Mouse (Mus musculus): ENCODE data around the gene Zfp341. TPM values are rescaled to one million over a fixed set of nuclear protein-coding genes. Genes with fewer than 3 reads are reported as not detected.

Zfp341 gene
- polyA plus RNA-seq, 1 experiment from 2014 or later: 1.4 TPM

- WGBS: 40% methylated on average over 7 of the region's 7 CpGs
- Histone ChIP-seq H3K27me3 (ENCODE audit: insufficient read depth, poor library complexity, severe bottlenecking) (no peaks in the 10 kb centered on the region), H3K4me3 (no peak overlapping the region), H3K9me3 (no peaks in the 10 kb centered on the region), H3K4me1 (replicated peaks) (peaks cover 56% of the 10 kb centered on the region), H3K36me3 (no peaks in the 10 kb centered on the region), H3K27ac (peak overlapping the region; percentile 79)
- DNase-seq (ENCODE audit: low spot score): no peak
These were observed 38.8 kb upstream of the Zfp341 start for GRCm38 (mm10) chr2:154574271-154574670.

- H3K9me3 ChIP-seq: no peaks in the 10 kb centered on the region
- peaks cover 39% of the 10 kb centered on the region for H3K4me1 ChIP-seq (replicated peaks)
- H3K27me3 ChIP-seq (ENCODE audit: insufficient read depth, poor library complexity, severe bottlenecking): no peaks in the 10 kb centered on the region
- no peaks in the 10 kb centered on the region for H3K36me3 ChIP-seq
- WGBS: 28% methylated on average over 12 of the region's 12 CpGs
- H3K27ac ChIP-seq: peak overlapping the region; percentile 86
- DNase-seq (ENCODE audit: low spot score): peak; percentile 82
- peak overlapping the region; percentile 20; the same call in 1 of the 2 replicates for H3K4me3 ChIP-seq
These were observed 36.0 kb upstream of the Zfp341 start for GRCm38 (mm10) chr2:154576876-154577743.

- Histone ChIP-seq H3K27ac (peak overlapping the region; percentile 86), H3K9me3 (no peaks in the 10 kb centered on the region), H3K4me3 (peak overlapping the region; percentile 20; the same call in 1 of the 2 replicates), H3K36me3 (no peaks in the 10 kb centered on the region), H3K27me3 (ENCODE audit: insufficient read depth, poor library complexity, severe bottlenecking) (no peaks in the 10 kb centered on the region), H3K4me1 (replicated peaks) (peaks cover 39% of the 10 kb centered on the region)
- no peak for DNase-seq (ENCODE audit: low spot score)
- WGBS: 52% methylated on average over 6 of the region's 6 CpGs
These were observed 35.4 kb upstream of the Zfp341 start for GRCm38 (mm10) chr2:154577744-154578067.

GRCm38 (mm10) chr2:154580586-154580985 lies 32.5 kb upstream of the Zfp341 start:
- Histone ChIP-seq H3K36me3 (no peaks in the 10 kb centered on the region), H3K27ac (peak overlapping the region; percentile 74), H3K4me3 (no peak overlapping the region), H3K4me1 (replicated peaks) (peaks cover 50% of the 10 kb centered on the region), H3K27me3 (ENCODE audit: insufficient read depth, poor library complexity, severe bottlenecking) (no peaks in the 10 kb centered on the region), H3K9me3 (no peaks in the 10 kb centered on the region)
- no peak for DNase-seq (ENCODE audit: low spot score)
- WGBS: 81% methylated on average over 8 of the region's 8 CpGs

GRCm38 (mm10) chr2:154581421-154581820 lies 31.7 kb upstream of the Zfp341 start:
- no peak for DNase-seq (ENCODE audit: low spot score)
- H3K4me3 ChIP-seq: no peak overlapping the region
- H3K27me3 ChIP-seq (ENCODE audit: insufficient read depth, poor library complexity, severe bottlenecking): no peaks in the 10 kb centered on the region
- H3K36me3 ChIP-seq: no peaks in the 10 kb centered on the region
- H3K4me1 ChIP-seq (replicated peaks): peaks cover 49% of the 10 kb centered on the region
- H3K9me3 ChIP-seq: no peaks in the 10 kb centered on the region
- peak overlapping the region; percentile 74; the same call in 1 of the 2 replicates for H3K27ac ChIP-seq
- 88% methylated on average over 1 of the region's 1 CpGs for WGBS

GRCm38 (mm10) chr2:154583906-154584872 lies 28.9 kb upstream of the Zfp341 start:
- WGBS: 76% methylated on average over 15 of the region's 15 CpGs
- Histone ChIP-seq H3K4me1 (replicated peaks) (peaks cover 29% of the 10 kb centered on the region), H3K27me3 (ENCODE audit: insufficient read depth, poor library complexity, severe bottlenecking) (no peaks in the 10 kb centered on the region), H3K4me3 (no peak overlapping the region), H3K36me3 (peaks cover 3% of the 10 kb centered on the region; the same call in 1 of the 2 replicates), H3K27ac (peak overlapping the region; percentile 76), H3K9me3 (no peaks in the 10 kb centered on the region)
- no peak for DNase-seq (ENCODE audit: low spot score)

- Histone ChIP-seq H3K36me3 (peaks cover 3% of the 10 kb centered on the region; the same call in 1 of the 2 replicates), H3K27ac (peak overlapping the region; percentile 76), H3K9me3 (no peaks in the 10 kb centered on the region), H3K4me1 (replicated peaks) (peaks cover 29% of the 10 kb centered on the region), H3K27me3 (ENCODE audit: insufficient read depth, poor library complexity, severe bottlenecking) (no peaks in the 10 kb centered on the region), H3K4me3 (no peak overlapping the region)
- DNase-seq (ENCODE audit: low spot score): no peak
- 76% methylated on average over 17 of the region's 17 CpGs for WGBS
These were observed 28.0 kb upstream of the Zfp341 start for GRCm38 (mm10) chr2:154584931-154585601.

- WGBS: 68% methylated on average over 5 of the region's 5 CpGs
- peaks cover 25% of the 10 kb centered on the region for H3K4me1 ChIP-seq (replicated peaks)
- H3K4me3 ChIP-seq: no peak overlapping the region
- peak; percentile 48 for DNase-seq (ENCODE audit: low spot score)
- H3K36me3 ChIP-seq: peaks cover 3% of the 10 kb centered on the region; the same call in 1 of the 2 replicates
- no peak overlapping the region for H3K27ac ChIP-seq
- no peaks in the 10 kb centered on the region for H3K27me3 ChIP-seq (ENCODE audit: insufficient read depth, poor library complexity, severe bottlenecking)
- H3K9me3 ChIP-seq: no peaks in the 10 kb centered on the region
These were observed 26.7 kb upstream of the Zfp341 start for GRCm38 (mm10) chr2:154586405-154586804.

- H3K9me3 ChIP-seq: no peaks in the 10 kb centered on the region
- peaks cover 19% of the 10 kb centered on the region for H3K4me1 ChIP-seq (replicated peaks)
- H3K4me3 ChIP-seq: no peak overlapping the region
- H3K36me3 ChIP-seq: peaks cover 14% of the 10 kb centered on the region; the same call in 1 of the 2 replicates
- no peaks in the 10 kb centered on the region for H3K27me3 ChIP-seq (ENCODE audit: insufficient read depth, poor library complexity, severe bottlenecking)
- DNase-seq (ENCODE audit: low spot score): no peak
- 81% methylated on average over 4 of the region's 4 CpGs for WGBS
- no peak overlapping the region for H3K27ac ChIP-seq
These were observed 24.0 kb upstream of the Zfp341 start for GRCm38 (mm10) chr2:154589051-154589450.

- no peak overlapping the region for H3K27ac ChIP-seq
- no peaks in the 10 kb centered on the region for H3K27me3 ChIP-seq (ENCODE audit: insufficient read depth, poor library complexity, severe bottlenecking)
- no peak overlapping the region for H3K4me3 ChIP-seq
- H3K9me3 ChIP-seq: no peaks in the 10 kb centered on the region
- H3K36me3 ChIP-seq: peaks cover 16% of the 10 kb centered on the region; the same call in 1 of the 2 replicates
- WGBS: 86% methylated on average over 3 of the region's 3 CpGs
- no peaks in the 10 kb centered on the region for H3K4me1 ChIP-seq (replicated peaks)
- no peak for DNase-seq (ENCODE audit: low spot score)
These were observed 21.9 kb upstream of the Zfp341 start for GRCm38 (mm10) chr2:154591239-154591638.

- no peak overlapping the region for H3K4me3 ChIP-seq
- WGBS: 71% methylated on average over 3 of the region's 3 CpGs
- no peaks in the 10 kb centered on the region for H3K9me3 ChIP-seq
- H3K27me3 ChIP-seq (ENCODE audit: insufficient read depth, poor library complexity, severe bottlenecking): no peaks in the 10 kb centered on the region
- no peak overlapping the region for H3K27ac ChIP-seq
- no peak for DNase-seq (ENCODE audit: low spot score)
- no peaks in the 10 kb centered on the region for H3K4me1 ChIP-seq (replicated peaks)
- peaks cover 13% of the 10 kb centered on the region; the same call in 1 of the 2 replicates for H3K36me3 ChIP-seq
These were observed 20.1 kb upstream of the Zfp341 start for GRCm38 (mm10) chr2:154593025-154593424.

GRCm38 (mm10) chr2:154595775-154596174 lies 17.3 kb upstream of the Zfp341 start:
- no peaks in the 10 kb centered on the region for H3K4me1 ChIP-seq (replicated peaks)
- peaks cover 13% of the 10 kb centered on the region; the same call in 1 of the 2 replicates for H3K36me3 ChIP-seq
- no peak for DNase-seq (ENCODE audit: low spot score)
- H3K27me3 ChIP-seq (ENCODE audit: insufficient read depth, poor library complexity, severe bottlenecking): no peaks in the 10 kb centered on the region
- 84% methylated on average over 5 of the region's 5 CpGs for WGBS
- no peak overlapping the region for H3K4me3 ChIP-seq
- no peaks in the 10 kb centered on the region for H3K9me3 ChIP-seq
- H3K27ac ChIP-seq: no peak overlapping the region

Measured in hindbrain, embryonic 10.5 days (tissue).